Mouse (Mus musculus): ENCODE data around the gene Hmgcs2. TPM values are rescaled to one million over a fixed set of nuclear protein-coding genes. Genes with fewer than 3 reads are reported as not detected.

Hmgcs2 gene
- polyA plus RNA-seq, 1 experiment = 2.1 TPM

- no peaks in the 10 kb centered on the region for H3K27me3 ChIP-seq (ENCODE audit: control insufficient read depth, insufficient read depth, low read length)
- no peak for DNase-seq
- H3K4me1 ChIP-seq (ENCODE audit: control insufficient read depth, insufficient read depth, low read length) = no peaks in the 10 kb centered on the region
- WGBS = 92% methylated on average over 5 of the region's 5 CpGs
- no peak overlapping the region for H3K27ac ChIP-seq (ENCODE audit: insufficient read depth, low read length)
- H3K4me3 ChIP-seq (replicated peaks; ENCODE audit: insufficient read depth, low read depth, low read length) = no peak overlapping the region
- TF ChIP-seq CTCF (IDR thresholded peaks at IDR 0.05; ENCODE audit: borderline replicate concordance, insufficient read depth, low read depth, low read length) = no peak
- no peak for TF ChIP-seq POLR2A (IDR thresholded peaks at IDR 0.05; ENCODE audit: borderline replicate concordance, insufficient read depth, low read length)
Measured at GRCm38 (mm10) chr3:98283205-98283604, 3.0 kb downstream of the Hmgcs2 start.

GRCm38 (mm10) chr3:98291044-98291443 is 10.8 kb downstream of the Hmgcs2 start:
- no peak for DNase-seq
- no peak for TF ChIP-seq CTCF (IDR thresholded peaks at IDR 0.05; ENCODE audit: borderline replicate concordance, insufficient read depth, low read depth, low read length)
- TF ChIP-seq POLR2A (IDR thresholded peaks at IDR 0.05; ENCODE audit: borderline replicate concordance, insufficient read depth, low read length) = no peak
- no peak overlapping the region for H3K4me3 ChIP-seq (replicated peaks; ENCODE audit: insufficient read depth, low read depth, low read length)
- WGBS = 48% methylated on average over 9 of the region's 9 CpGs
- no peaks in the 10 kb centered on the region for H3K4me1 ChIP-seq (ENCODE audit: control insufficient read depth, insufficient read depth, low read length)
- no peaks in the 10 kb centered on the region for H3K27me3 ChIP-seq (ENCODE audit: control insufficient read depth, insufficient read depth, low read length)
- no peak overlapping the region for H3K27ac ChIP-seq (ENCODE audit: insufficient read depth, low read length)

- H3K27me3 ChIP-seq (ENCODE audit: control insufficient read depth, insufficient read depth, low read length) = no peaks in the 10 kb centered on the region
- no peak for DNase-seq
- no peak overlapping the region for H3K27ac ChIP-seq (ENCODE audit: insufficient read depth, low read length)
- no peak for TF ChIP-seq CTCF (IDR thresholded peaks at IDR 0.05; ENCODE audit: borderline replicate concordance, insufficient read depth, low read depth, low read length)
- TF ChIP-seq POLR2A (IDR thresholded peaks at IDR 0.05; ENCODE audit: borderline replicate concordance, insufficient read depth, low read length) = no peak
- 47% methylated on average over 10 of the region's 10 CpGs for WGBS
- no peak overlapping the region for H3K4me3 ChIP-seq (replicated peaks; ENCODE audit: insufficient read depth, low read depth, low read length)
- no peaks in the 10 kb centered on the region for H3K4me1 ChIP-seq (ENCODE audit: control insufficient read depth, insufficient read depth, low read length)
Measured at GRCm38 (mm10) chr3:98295965-98296364, 15.7 kb downstream of the Hmgcs2 start.

- no peaks in the 10 kb centered on the region for H3K4me1 ChIP-seq (ENCODE audit: control insufficient read depth, insufficient read depth, low read length)
- WGBS = 96% methylated on average over 1 of the region's 1 CpGs
- H3K4me3 ChIP-seq (replicated peaks; ENCODE audit: insufficient read depth, low read depth, low read length) = no peak overlapping the region
- TF ChIP-seq POLR2A (IDR thresholded peaks at IDR 0.05; ENCODE audit: borderline replicate concordance, insufficient read depth, low read length) (no peak), CTCF (IDR thresholded peaks at IDR 0.05; ENCODE audit: borderline replicate concordance, insufficient read depth, low read depth, low read length) (no peak)
- H3K27ac ChIP-seq (ENCODE audit: insufficient read depth, low read length) = no peak overlapping the region
- no peak for DNase-seq
- H3K27me3 ChIP-seq (ENCODE audit: control insufficient read depth, insufficient read depth, low read length) = no peaks in the 10 kb centered on the region
Measured at GRCm38 (mm10) chr3:98299391-98300100, 19.3 kb downstream of the Hmgcs2 start.

GRCm38 (mm10) chr3:98300266-98300665 is 20.0 kb downstream of the Hmgcs2 start:
- no peak for DNase-seq
- no peaks in the 10 kb centered on the region for H3K27me3 ChIP-seq (ENCODE audit: control insufficient read depth, insufficient read depth, low read length)
- no peak overlapping the region for H3K4me3 ChIP-seq (replicated peaks; ENCODE audit: insufficient read depth, low read depth, low read length)
- 91% methylated on average over 4 of the region's 4 CpGs for WGBS
- no peak overlapping the region for H3K27ac ChIP-seq (ENCODE audit: insufficient read depth, low read length)
- no peak for TF ChIP-seq POLR2A (IDR thresholded peaks at IDR 0.05; ENCODE audit: borderline replicate concordance, insufficient read depth, low read length)
- TF ChIP-seq CTCF (IDR thresholded peaks at IDR 0.05; ENCODE audit: borderline replicate concordance, insufficient read depth, low read depth, low read length) = no peak
- H3K4me1 ChIP-seq (ENCODE audit: control insufficient read depth, insufficient read depth, low read length) = no peaks in the 10 kb centered on the region

GRCm38 (mm10) chr3:98301761-98302160 is 21.5 kb downstream of the Hmgcs2 start:
- WGBS = 87% methylated on average over 3 of the region's 3 CpGs
- Histone ChIP-seq H3K27me3 (ENCODE audit: control insufficient read depth, insufficient read depth, low read length) (no peaks in the 10 kb centered on the region), H3K4me1 (ENCODE audit: control insufficient read depth, insufficient read depth, low read length) (no peaks in the 10 kb centered on the region), H3K4me3 (replicated peaks; ENCODE audit: insufficient read depth, low read depth, low read length) (no peak overlapping the region), H3K27ac (ENCODE audit: insufficient read depth, low read length) (no peak overlapping the region)
- DNase-seq = no peak
- no peak for TF ChIP-seq CTCF (IDR thresholded peaks at IDR 0.05; ENCODE audit: borderline replicate concordance, insufficient read depth, low read depth, low read length)
- TF ChIP-seq POLR2A (IDR thresholded peaks at IDR 0.05; ENCODE audit: borderline replicate concordance, insufficient read depth, low read length) = no peak

- Histone ChIP-seq H3K27me3 (ENCODE audit: control insufficient read depth, insufficient read depth, low read length) (no peaks in the 10 kb centered on the region), H3K27ac (ENCODE audit: insufficient read depth, low read length) (no peak overlapping the region), H3K4me1 (ENCODE audit: control insufficient read depth, insufficient read depth, low read length) (no peaks in the 10 kb centered on the region), H3K4me3 (replicated peaks; ENCODE audit: insufficient read depth, low read depth, low read length) (no peak overlapping the region)
- WGBS = 52% methylated on average over 6 of the region's 6 CpGs
- DNase-seq = no peak
- no peak for TF ChIP-seq CTCF (IDR thresholded peaks at IDR 0.05; ENCODE audit: borderline replicate concordance, insufficient read depth, low read depth, low read length)
- TF ChIP-seq POLR2A (IDR thresholded peaks at IDR 0.05; ENCODE audit: borderline replicate concordance, insufficient read depth, low read length) = no peak
Measured at GRCm38 (mm10) chr3:98308606-98309005, 28.4 kb downstream of the Hmgcs2 start.

- no peaks in the 10 kb centered on the region for H3K27me3 ChIP-seq (ENCODE audit: control insufficient read depth, insufficient read depth, low read length)
- no peak for DNase-seq
- 100% methylated on average over 1 of the region's 1 CpGs for WGBS
- H3K4me1 ChIP-seq (ENCODE audit: control insufficient read depth, insufficient read depth, low read length) = no peaks in the 10 kb centered on the region
- TF ChIP-seq CTCF (IDR thresholded peaks at IDR 0.05; ENCODE audit: borderline replicate concordance, insufficient read depth, low read depth, low read length) (no peak), POLR2A (IDR thresholded peaks at IDR 0.05; ENCODE audit: borderline replicate concordance, insufficient read depth, low read length) (no peak)
- H3K4me3 ChIP-seq (replicated peaks; ENCODE audit: insufficient read depth, low read depth, low read length) = no peak overlapping the region
- H3K27ac ChIP-seq (ENCODE audit: insufficient read depth, low read length) = no peak overlapping the region
Measured at GRCm38 (mm10) chr3:98310456-98310855, 30.2 kb downstream of the Hmgcs2 start.

Measured in cerebellum, adult 2 months (tissue).